ENCODE assay signal across 9 mouse cellular contexts in the genomic region with DNA sequence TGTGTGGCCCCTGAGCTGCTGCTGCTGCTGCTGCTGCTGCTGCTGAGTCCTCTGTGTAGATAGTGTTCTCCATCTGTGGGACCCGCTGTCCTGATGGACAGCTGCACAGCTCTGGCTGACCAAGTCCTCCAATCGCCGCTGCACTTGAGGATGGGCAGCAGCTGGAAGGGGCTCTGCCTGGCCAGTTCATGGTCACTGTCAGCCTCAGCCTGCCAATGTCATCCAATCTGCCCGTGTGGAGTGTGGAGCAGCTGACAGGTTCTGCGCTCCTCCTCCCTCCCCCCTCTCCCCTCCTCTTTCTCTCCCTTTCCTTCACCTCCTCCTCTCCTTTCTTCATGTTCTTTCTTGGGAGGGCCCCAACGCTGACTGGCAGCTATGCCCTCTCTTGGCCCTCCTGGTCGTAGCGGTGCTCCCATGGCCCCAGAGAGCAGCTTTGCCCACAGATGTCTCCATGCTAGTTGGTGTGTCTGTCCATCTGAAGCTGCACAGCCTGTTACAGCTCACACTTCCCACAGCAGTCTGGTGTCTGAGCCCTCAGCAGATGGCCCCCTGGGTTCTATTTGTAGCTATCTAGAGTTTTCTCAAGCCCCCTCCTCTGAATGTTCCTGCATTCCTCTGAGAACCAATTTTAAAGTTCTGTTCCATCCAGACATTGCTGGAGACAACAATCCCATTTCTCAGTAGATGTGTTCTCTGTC.
DNase-seq lines count a peak whose midpoint lies in the region; ATAC-seq and TF ChIP-seq lines count a peak whose summit lies in the region.
"Had no signal": no experiment of that assay in that cellular context is flagged by ENCODE, and none has a peak within 500 bp of the region (broad histone marks: within the 10 kb centered on the region; RNA-seq: fewer than 3 reads in every experiment).

No protein-coding gene starts in this region.

- peaks cover 51% of the 10 kb centered on the region for H3K4me1 ChIP-seq in hindbrain, embryonic 10.5 days (replicated peaks)
- H3K4me1 ChIP-seq in hindbrain, embryonic 16.5 days (ENCODE audit: control insufficient read depth, insufficient read depth, low read depth, low read length) = peaks cover 7% of the 10 kb centered on the region; the same call in 1 of the 2 replicates
- H3K4me1 ChIP-seq in embryonic facial prominence, embryonic 13.5 days = peaks cover 63% of the 10 kb centered on the region
- peaks cover 81% of the 10 kb centered on the region for H3K4me1 ChIP-seq in limb, embryonic 10.5 days

- H3K4me2 ChIP-seq in hindbrain, embryonic 16.5 days (ENCODE audit: low read length) = no peak overlapping the region
- H3K4me2 ChIP-seq in embryonic facial prominence, embryonic 13.5 days = no peak overlapping the region

- no peak overlapping the region for H3K9ac ChIP-seq in hindbrain, embryonic 16.5 days (ENCODE audit: low read depth, low read length)
- no peak overlapping the region for H3K9ac ChIP-seq in embryonic facial prominence, embryonic 13.5 days

- H3K4me3 ChIP-seq in hindbrain, embryonic 10.5 days = no peak overlapping the region
- no peak overlapping the region for H3K4me3 ChIP-seq in hindbrain, embryonic 16.5 days (ENCODE audit: low read length)
- H3K4me3 ChIP-seq in embryonic facial prominence, embryonic 13.5 days = no peak overlapping the region
- no peak overlapping the region for H3K4me3 ChIP-seq in limb, embryonic 10.5 days

- no peak for DNase-seq in hindbrain, embryonic 10.5 days (ENCODE audit: low spot score)
- DNase-seq in brain, embryonic 14.5 days (ENCODE audit: low read depth) = peak; percentile 14
- DNase-seq in limb, embryonic 10.5 days (ENCODE audit: low spot score) = no peak
- DNase-seq in urinary bladder, postnatal 4 days (ENCODE audit: low spot score in 2 of 2) = no peak
- no peak for DNase-seq in adrenal gland, postnatal 25 days
- DNase-seq: cerebellum, postnatal 14 days; lung, postnatal 4 days had no signal

- 56% methylated on average over 8 of the region's 8 CpGs for WGBS in hindbrain, embryonic 10.5 days
- WGBS in hindbrain, embryonic 16.5 days = 55% methylated on average over 8 of the region's 8 CpGs
- WGBS in embryonic facial prominence, embryonic 13.5 days = 57% methylated on average over 8 of the region's 8 CpGs
- 59% methylated on average over 8 of the region's 8 CpGs for WGBS in limb, embryonic 10.5 days

- TF ChIP-seq CTCF in brain, embryonic 14.5 days (IDR thresholded peaks at IDR 0.05; ENCODE audit: borderline replicate concordance, extremely low read depth, insufficient read depth, insufficient read length) = no peak

- no peak for TF ChIP-seq POLR2A in brain, embryonic 14.5 days (IDR thresholded peaks at IDR 0.05; ENCODE audit: borderline replicate concordance, extremely low read depth, insufficient read depth, insufficient read length, poor library complexity, severe bottlenecking)

- H3K27ac ChIP-seq in hindbrain, embryonic 10.5 days = peak overlapping the region; percentile 70
- H3K27ac ChIP-seq in hindbrain, embryonic 16.5 days (ENCODE audit: low read depth, low read length) = no peak overlapping the region
- peak overlapping the region; percentile 36; the same call in 1 of the 2 replicates for H3K27ac ChIP-seq in embryonic facial prominence, embryonic 13.5 days
- peak overlapping the region; percentile 87 for H3K27ac ChIP-seq in limb, embryonic 10.5 days

- no peak; the same call in 1 of the 2 replicates for ATAC-seq in hindbrain, embryonic 16.5 days
- no peak for ATAC-seq in embryonic facial prominence, embryonic 13.5 days (ENCODE audit: insufficient number of reproducible peaks, insufficient read depth, low FRiP score, low TSS enrichment, low read depth)

- H3K27me3 ChIP-seq in hindbrain, embryonic 10.5 days (ENCODE audit: insufficient read depth, poor library complexity, severe bottlenecking) = peaks cover 16% of the 10 kb centered on the region
- H3K27me3 ChIP-seq in hindbrain, embryonic 16.5 days (replicated peaks; ENCODE audit: control insufficient read depth, insufficient read depth, low read length) = no peaks in the 10 kb centered on the region
- no peaks in the 10 kb centered on the region for H3K27me3 ChIP-seq in embryonic facial prominence, embryonic 13.5 days
- H3K27me3 ChIP-seq in limb, embryonic 10.5 days (ENCODE audit: low read depth, poor library complexity, severe bottlenecking) = no peaks in the 10 kb centered on the region

- H3K9me3 ChIP-seq in hindbrain, embryonic 10.5 days = no peaks in the 10 kb centered on the region
- no peaks in the 10 kb centered on the region; the same call in 1 of the 2 replicates for H3K9me3 ChIP-seq in hindbrain, embryonic 16.5 days (ENCODE audit: control insufficient read depth, low read length)
- H3K9me3 ChIP-seq in embryonic facial prominence, embryonic 13.5 days = no peaks in the 10 kb centered on the region
- H3K9me3 ChIP-seq in limb, embryonic 10.5 days (replicated peaks) = no peaks in the 10 kb centered on the region

- no peaks in the 10 kb centered on the region for H3K36me3 ChIP-seq in hindbrain, embryonic 10.5 days
- no peaks in the 10 kb centered on the region for H3K36me3 ChIP-seq in hindbrain, embryonic 16.5 days (ENCODE audit: control insufficient read depth, insufficient read depth, low read length)
- H3K36me3 ChIP-seq in embryonic facial prominence, embryonic 13.5 days = no peaks in the 10 kb centered on the region
- H3K36me3 ChIP-seq in limb, embryonic 10.5 days = no peaks in the 10 kb centered on the region
